Mouse (Mus musculus) lung, adult 10 weeks (tissue): ENCODE measurements around the gene Fus. TPM values are rescaled to one million over a fixed set of nuclear protein-coding genes. Genes with fewer than 3 reads are reported as not detected.

Source experiments
- polyA plus RNA-seq: library from polyadenylated mRNA; stranded (reverse); fragments of 350-450 nt; fragmentation: Illumina TruSeq; extraction: RNeasy Lipid Tissue Mini Kit (QIAGEN cat#74804); gene quantifications from one replicate; pipeline ENCODE4 v1.2.3, GENCODE M21; 2014; ENCODE audit warnings: low read depth, low replicate concordance; ENCODE audit not compliant: insufficient read depth

The Fus gene
- 182 TPM for polyA plus RNA-seq

DNA sequence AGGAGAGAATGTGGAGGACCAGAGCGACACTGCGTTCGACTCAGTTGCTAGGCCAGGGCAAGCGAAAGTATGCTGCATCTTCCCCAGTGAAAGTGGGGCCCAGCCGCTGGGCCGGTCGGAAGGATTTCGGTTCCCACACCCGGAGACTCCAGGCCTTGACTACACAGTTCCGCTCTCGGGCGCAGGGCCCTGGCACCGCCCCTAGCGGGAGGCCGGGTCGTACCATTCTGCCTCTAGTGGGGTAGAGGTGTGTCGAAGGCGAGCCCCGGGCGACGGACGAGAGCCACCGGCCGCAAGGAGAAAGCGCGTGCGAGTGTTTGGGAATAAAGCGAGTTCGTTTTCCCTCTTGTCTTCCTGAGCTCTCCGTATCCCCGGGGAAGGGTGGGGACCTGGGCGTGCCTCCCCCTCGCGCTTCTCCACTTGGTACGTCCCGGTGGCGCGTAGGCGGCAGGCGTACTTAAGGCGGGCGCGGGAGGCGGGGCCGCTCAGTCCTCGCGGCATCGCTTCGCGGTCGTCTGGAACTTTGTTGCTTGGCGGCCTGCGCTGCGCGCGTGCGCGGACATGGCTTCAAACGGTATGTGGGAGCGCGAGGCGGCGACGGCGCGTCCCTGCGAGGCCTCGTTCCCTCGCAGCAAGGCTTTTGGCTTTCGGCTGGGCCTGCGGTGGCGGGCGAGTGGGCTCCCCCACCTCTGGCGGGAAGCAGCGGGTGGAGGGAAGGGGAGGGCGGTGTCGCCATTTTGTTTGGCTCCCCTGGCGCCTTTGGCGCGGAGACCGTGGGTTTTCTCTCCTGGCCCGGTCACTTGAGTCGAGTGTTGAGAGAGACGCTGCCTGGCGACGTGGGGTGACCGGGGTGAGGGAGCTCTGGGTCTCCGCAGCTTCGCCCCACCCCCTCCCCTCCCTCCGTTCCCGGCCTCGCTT lies at the start of gene Fus:
TSS of gene Fus (plus strand) at position 454 of the 918 bp plus-strand sequence.

DNA sequence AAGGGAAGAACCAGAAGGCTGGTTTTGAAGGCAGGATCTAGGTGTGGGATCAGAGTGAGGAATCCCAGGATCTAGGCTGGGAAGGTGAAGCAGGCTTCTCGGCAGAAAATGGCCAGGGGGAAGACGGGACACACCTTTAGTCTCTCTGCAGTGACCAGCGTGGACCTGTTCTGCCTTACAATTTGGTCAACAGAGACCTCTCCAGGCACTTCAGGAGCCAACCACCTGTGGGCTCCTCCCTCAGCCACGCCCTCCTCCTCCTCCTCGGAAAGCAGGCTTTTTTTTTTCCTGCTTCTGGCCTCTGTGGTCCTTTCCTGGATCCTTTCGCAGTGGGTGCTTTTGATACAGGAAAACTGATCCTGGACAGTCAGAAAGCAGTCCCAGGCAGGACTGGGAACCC lies 37.3 kb upstream of the Fus start, which contains the start of gene Prss8:
TSS of gene Prss8 (minus strand) at position 182 of the 400 bp plus-strand sequence.

DNA sequence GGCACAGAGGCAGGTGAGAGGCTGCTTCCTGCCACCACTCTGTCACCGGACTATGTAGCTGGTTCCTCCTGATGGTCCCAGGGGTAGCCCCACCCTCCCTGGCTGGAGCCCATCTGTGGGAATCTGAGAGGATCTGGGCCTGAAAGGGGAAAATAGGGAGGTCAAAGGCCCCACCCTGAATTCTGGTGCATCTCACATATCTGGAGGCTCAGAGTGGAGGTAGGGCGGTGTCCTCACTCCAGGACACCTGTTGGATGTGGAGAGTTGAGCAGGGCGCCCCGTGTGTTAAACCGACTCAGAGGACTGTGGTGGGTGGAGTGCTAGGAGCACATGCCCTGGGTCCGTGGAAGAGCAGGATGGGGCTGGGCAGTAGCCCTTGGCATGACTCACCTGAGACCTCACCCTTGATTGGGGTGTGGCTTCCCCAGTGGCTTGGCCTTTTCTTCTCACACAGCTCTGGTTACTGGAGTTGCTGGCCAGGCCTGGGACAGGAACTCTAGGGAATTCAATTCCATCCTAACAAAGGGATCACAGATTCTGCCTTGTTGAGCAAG lies 20.7 kb upstream of the Fus start, which contains the start of gene Prss36:
TSS of gene Prss36 (minus strand) at position 256 of the 554 bp plus-strand sequence.

DNA sequence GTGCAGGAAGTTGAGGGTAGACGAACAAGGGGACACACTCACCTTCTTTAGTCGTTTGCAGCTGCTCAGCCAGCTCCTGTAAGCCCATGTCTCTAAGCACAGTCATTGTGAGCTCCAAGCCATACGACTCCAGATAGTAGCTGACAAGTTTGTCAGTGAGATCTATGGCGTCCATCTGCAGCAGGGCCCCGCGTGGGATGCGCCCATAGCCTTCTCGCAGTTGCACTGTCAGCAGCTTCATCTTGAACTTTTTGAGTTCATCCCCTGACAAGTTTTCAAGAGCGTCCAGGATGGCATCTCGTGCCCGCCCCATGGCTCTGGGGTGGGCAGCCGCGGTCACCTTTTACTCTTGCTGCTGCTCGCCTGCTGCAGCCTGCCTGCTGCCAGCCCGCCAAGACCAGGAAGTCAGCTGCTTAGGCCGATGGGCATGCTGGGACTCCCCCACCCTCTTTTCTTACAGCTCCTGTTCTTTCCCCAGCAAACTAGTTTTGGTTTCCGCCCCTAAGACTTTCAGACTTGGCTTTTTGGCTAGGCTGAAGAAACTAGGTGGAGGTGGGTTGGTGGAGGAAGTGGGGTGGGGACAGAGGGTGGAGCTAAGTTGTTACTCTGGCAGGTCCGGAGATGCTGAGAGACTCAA lies 26.2 kb downstream of the Fus start, which contains the start of gene Pycard:
TSS of gene Pycard (minus strand) at position 527 of the 637 bp plus-strand sequence.

DNA sequence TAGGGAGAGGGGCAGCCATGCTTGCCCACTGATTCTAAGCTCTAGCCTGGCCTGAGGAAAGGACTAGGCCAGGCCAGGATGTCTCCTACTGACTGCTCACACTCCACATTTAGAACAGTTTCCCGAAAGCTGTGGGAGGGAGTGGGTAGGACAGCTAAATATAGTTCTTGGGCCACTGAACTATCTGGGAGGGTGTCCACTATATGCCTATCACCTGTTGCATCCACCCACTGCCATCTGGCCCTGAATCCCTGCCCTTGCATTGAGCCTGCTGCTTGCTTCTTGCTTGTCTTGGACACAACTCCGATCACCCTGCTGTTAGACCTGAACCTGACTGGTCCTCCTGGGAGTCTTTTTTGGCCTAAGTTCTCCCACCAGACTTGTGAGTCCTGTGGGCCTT lies 36.4 kb downstream of the Fus start, which contains the start of gene Trim72:
TSS of gene Trim72 (plus strand) at position 262 of the 400 bp plus-strand sequence.

Other genes with a start within 250 kb of the Fus start
- gene Ctf2, start 235.3 kb upstream of the Fus start, polyA plus RNA-seq = not detected
- 5.9 TPM for gene Fbxl19, start 222.9 kb upstream of the Fus start, polyA plus RNA-seq
- 36.1 TPM for gene Orai3, start 197.6 kb upstream of the Fus start, polyA plus RNA-seq
- gene Setd1a, start 190.8 kb upstream of the Fus start, polyA plus RNA-seq = 6.3 TPM
- gene Gm49388, start 181.8 kb upstream of the Fus start, polyA plus RNA-seq = not detected
- 43.9 TPM for gene Hsd3b7, start 166.9 kb upstream of the Fus start, polyA plus RNA-seq
- 82.2 TPM for gene Stx4a, start 143.2 kb upstream of the Fus start, polyA plus RNA-seq
- gene Stx1b, start 142.9 kb upstream of the Fus start, polyA plus RNA-seq = 0.61 TPM
- gene Zfp646, start 91.2 kb upstream of the Fus start, polyA plus RNA-seq = 7.3 TPM
- 2.2 TPM for gene Zfp668, start 90.6 kb upstream of the Fus start, polyA plus RNA-seq
- 1.5 TPM for gene Prss53, start 76.5 kb upstream of the Fus start, polyA plus RNA-seq
- gene Gm21974, start 72.0 kb upstream of the Fus start, polyA plus RNA-seq = not detected
- 114 TPM for gene Vkorc1, start 71.8 kb upstream of the Fus start, polyA plus RNA-seq
- gene Bckdk, start 63.4 kb upstream of the Fus start, polyA plus RNA-seq = 36.0 TPM
- gene Kat8, start 54.9 kb upstream of the Fus start, polyA plus RNA-seq = 15.1 TPM
- 48.3 TPM for gene Prss8, start 37.4 kb upstream of the Fus start, polyA plus RNA-seq
- gene Prss36, start 20.7 kb upstream of the Fus start, polyA plus RNA-seq = 8.8 TPM
- gene Pycard, start 26.4 kb downstream of the Fus start, polyA plus RNA-seq = 31.3 TPM
- 1.4 TPM for gene Trim72, start 36.5 kb downstream of the Fus start, polyA plus RNA-seq
- 5.6 TPM for gene Itgam, start 95.2 kb downstream of the Fus start, polyA plus RNA-seq
- gene Gm49368, start 95.2 kb downstream of the Fus start, polyA plus RNA-seq = 2.2 TPM
- 11.9 TPM for gene Itgax, start 162.1 kb downstream of the Fus start, polyA plus RNA-seq
- gene Itgad, start 186.9 kb downstream of the Fus start, polyA plus RNA-seq = 0.73 TPM
- 84.3 TPM for gene Cox6a2, start 238.9 kb downstream of the Fus start, polyA plus RNA-seq